Mouse (Mus musculus) 416B (cell line): ENCODE measurements around the gene Enpp6.

Experiments used
- DNase-seq: peaks from one replicate; pipeline ENCODE4 v3.0.0; 2011; ENCODE audit warnings: low read depth

Enpp6 gene

GRCm38 (mm10) chr8:46986386-46987140 is at the start of gene Enpp6:
TSS of gene Enpp6 (plus strand) at chr8:46986887.
- DNase-seq: no peak

- DNase-seq: no peak
Observed at GRCm38 (mm10) chr8:46938218-46938617, 48.5 kb upstream of the Enpp6 start.

GRCm38 (mm10) chr8:46941295-46941694 is 45.4 kb upstream of the Enpp6 start:
- DNase-seq: peak; percentile 97

- DNase-seq: no peak
Observed at GRCm38 (mm10) chr8:46941731-46942650, 44.7 kb upstream of the Enpp6 start.

GRCm38 (mm10) chr8:46942651-46943024 is 44.0 kb upstream of the Enpp6 start:
- DNase-seq: no peak

GRCm38 (mm10) chr8:46943337-46943736 is 43.4 kb upstream of the Enpp6 start:
- no peak for DNase-seq

GRCm38 (mm10) chr8:46946181-46946580 is 40.5 kb upstream of the Enpp6 start:
- DNase-seq: peak; percentile 40

GRCm38 (mm10) chr8:46948091-46948757 is 38.5 kb upstream of the Enpp6 start:
- no peak for DNase-seq

- DNase-seq: peak; percentile 82
Observed at GRCm38 (mm10) chr8:46953472-46953871, 33.2 kb upstream of the Enpp6 start.

GRCm38 (mm10) chr8:46962630-46963427 is 23.9 kb upstream of the Enpp6 start:
- no peak for DNase-seq

- DNase-seq: no peak
Observed at GRCm38 (mm10) chr8:46963619-46964145, 23.0 kb upstream of the Enpp6 start.

- no peak for DNase-seq
Observed at GRCm38 (mm10) chr8:46965812-46966211, 20.9 kb upstream of the Enpp6 start.

- no peak for DNase-seq
Observed at GRCm38 (mm10) chr8:46968721-46969120, 18.0 kb upstream of the Enpp6 start.

- peak; percentile 39 for DNase-seq
Observed at GRCm38 (mm10) chr8:46969386-46969785, 17.3 kb upstream of the Enpp6 start.

GRCm38 (mm10) chr8:46977376-46977775 is 9.3 kb upstream of the Enpp6 start:
- DNase-seq: no peak

- no peak for DNase-seq
Observed at GRCm38 (mm10) chr8:46982166-46982565, 4.5 kb upstream of the Enpp6 start.

- DNase-seq: no peak
Observed at GRCm38 (mm10) chr8:46982770-46983169, 3.9 kb upstream of the Enpp6 start.

GRCm38 (mm10) chr8:46984647-46985046 is 2.0 kb upstream of the Enpp6 start:
- DNase-seq: no peak

GRCm38 (mm10) chr8:46988366-46988765 is 1.7 kb downstream of the Enpp6 start:
- DNase-seq: no peak

- no peak for DNase-seq
Observed at GRCm38 (mm10) chr8:46991081-46991480, 4.4 kb downstream of the Enpp6 start.

GRCm38 (mm10) chr8:46992579-46992978 is 5.9 kb downstream of the Enpp6 start:
- DNase-seq: no peak
